Mouse (Mus musculus) adipose tissue, adult 10 weeks (tissue): ENCODE results near the gene Timm17a. TPM values are rescaled to one million over a fixed set of nuclear protein-coding genes. Genes with fewer than 3 reads are reported as not detected.

ENCODE experiments used
- polyA plus RNA-seq: library from polyadenylated mRNA; stranded (reverse); fragments of 350-450 nt; fragmentation: Illumina TruSeq; extraction: RNeasy Lipid Tissue Mini Kit (QIAGEN cat#74804); gene quantifications from one replicate; pipeline ENCODE4 v1.2.3, GENCODE M21; 2014; ENCODE audit warnings: low read depth, low replicate concordance

The Timm17a gene
- polyA plus RNA-seq = 75.2 TPM

GRCm38 (mm10) chr1:135313284-135314031 is at the start of gene Timm17a:
Gene Timm17a, minus strand, starts transcription at chr1:135313778.

GRCm38 (mm10) chr1:135324571-135324970 is 11.0 kb upstream of the Timm17a start, which contains the start of gene Lmod1:
Gene Lmod1, plus strand, starts transcription at chr1:135324807.

GRCm38 (mm10) chr1:135283826-135284291 is 29.7 kb downstream of the Timm17a start, which contains the start of gene Rnpep:
Gene Rnpep, minus strand, starts transcription at chr1:135284084.

GRCm38 (mm10) chr1:135258380-135259127 is 55.0 kb downstream of the Timm17a start, which contains the start of gene Elf3:
Gene Elf3, minus strand, starts transcription at chr1:135258568.

Other genes starting within 250 kb of the Timm17a start
- 0.11 TPM for gene Lgr6, start 208.5 kb downstream of the Timm17a start, polyA plus RNA-seq
- 2.4 TPM for gene Ptpn7, start 181.1 kb downstream of the Timm17a start, polyA plus RNA-seq
- gene Arl8a, start 167.0 kb downstream of the Timm17a start, polyA plus RNA-seq = 58.6 TPM
- 0.42 TPM for gene Gpr37l1, start 146.1 kb downstream of the Timm17a start, polyA plus RNA-seq
- 90.6 TPM for gene Elf3, start 55.2 kb downstream of the Timm17a start, polyA plus RNA-seq
- 92.7 TPM for gene Rnpep, start 29.7 kb downstream of the Timm17a start, polyA plus RNA-seq
- 9.7 TPM for gene Lmod1, start 11.0 kb upstream of the Timm17a start, polyA plus RNA-seq
- gene Shisa4, start 61.5 kb upstream of the Timm17a start, polyA plus RNA-seq = 5.2 TPM
- gene Ipo9, start 116.7 kb upstream of the Timm17a start, polyA plus RNA-seq = 43.7 TPM